Comparison of ENCODE assay signal across 20 mouse cellular contexts in genomic region chr10:107325558-107325957, GRCm38 (mm10). TPM values are rescaled to one million over a fixed set of nuclear protein-coding genes. Genes with fewer than 3 reads are reported as not detected.
"Had no signal": no experiment of that assay in that cellular context is flagged by ENCODE, and none has a peak within 500 bp of the region (broad histone marks: within the 10 kb centered on the region; RNA-seq: fewer than 3 reads in every experiment).

No protein-coding gene starts in this region.

- H3K4me1 ChIP-seq: hindbrain, embryonic 15.5 days; liver, embryonic 13.5 days; midbrain, embryonic 12.5 days; midbrain, embryonic 15.5 days; neural tube, embryonic 12.5 days; stomach, embryonic 15.5 days had no signal

- DNase-seq: layer of hippocampus, adult 9-11 months; liver, embryonic 13.5 days; lung, embryonic 14.5 days; right cerebral cortex, adult 18-20 months; right cerebral cortex, postnatal 14 days; right cerebral cortex, postnatal 4 days; spleen, adult 18-20 months; thymus, adult 18-20 months; thymus, postnatal 14 days; thymus, postnatal 4 days had no signal

- H3K9ac ChIP-seq: hindbrain, embryonic 15.5 days; liver, embryonic 13.5 days; lung, embryonic 14.5 days; midbrain, embryonic 12.5 days; midbrain, embryonic 15.5 days; neural tube, embryonic 12.5 days; neural tube, embryonic 15.5 days; stomach, embryonic 15.5 days had no signal

- H3K4me3 ChIP-seq: hindbrain, embryonic 15.5 days; layer of hippocampus, adult 2 months; left cerebral cortex, adult 2 months; liver, embryonic 13.5 days; midbrain, embryonic 12.5 days; midbrain, embryonic 15.5 days; neural tube, embryonic 12.5 days; neural tube, embryonic 15.5 days; stomach, embryonic 15.5 days had no signal

- H3K27me3 ChIP-seq: hindbrain, embryonic 15.5 days; liver, embryonic 13.5 days; midbrain, embryonic 12.5 days; midbrain, embryonic 15.5 days; neural tube, embryonic 12.5 days; neural tube, embryonic 15.5 days; stomach, embryonic 15.5 days had no signal

- ATAC-seq: lung, postnatal 0 days; midbrain, embryonic 15.5 days had no signal

- H3K4me2 ChIP-seq: hindbrain, embryonic 15.5 days; liver, embryonic 13.5 days; lung, embryonic 14.5 days; midbrain, embryonic 12.5 days; midbrain, embryonic 15.5 days; neural tube, embryonic 12.5 days; neural tube, embryonic 15.5 days; stomach, embryonic 15.5 days had no signal

- H3K27ac ChIP-seq: hindbrain, embryonic 15.5 days; layer of hippocampus, adult 2 months; left cerebral cortex, adult 2 months; liver, embryonic 13.5 days; macrophage; midbrain, embryonic 12.5 days; midbrain, embryonic 15.5 days; neural tube, embryonic 12.5 days; neural tube, embryonic 15.5 days; stomach, embryonic 15.5 days had no signal

- H3K9me3 ChIP-seq: hindbrain, embryonic 15.5 days; liver, embryonic 13.5 days; midbrain, embryonic 12.5 days; midbrain, embryonic 15.5 days; neural tube, embryonic 12.5 days; neural tube, embryonic 15.5 days; stomach, embryonic 15.5 days had no signal

- H3K36me3 ChIP-seq: liver, embryonic 13.5 days; midbrain, embryonic 12.5 days; midbrain, embryonic 15.5 days; neural tube, embryonic 12.5 days; neural tube, embryonic 15.5 days; stomach, embryonic 15.5 days had no signal

RNA-seq across cellular contexts. Expression of gene Lin7a, which starts 54.1 kb away (rescaled TPM):
- polyA plus RNA-seq: macrophage had no signal
